Comparison of ENCODE assay signal across 8 mouse cellular contexts in the genomic region with DNA sequence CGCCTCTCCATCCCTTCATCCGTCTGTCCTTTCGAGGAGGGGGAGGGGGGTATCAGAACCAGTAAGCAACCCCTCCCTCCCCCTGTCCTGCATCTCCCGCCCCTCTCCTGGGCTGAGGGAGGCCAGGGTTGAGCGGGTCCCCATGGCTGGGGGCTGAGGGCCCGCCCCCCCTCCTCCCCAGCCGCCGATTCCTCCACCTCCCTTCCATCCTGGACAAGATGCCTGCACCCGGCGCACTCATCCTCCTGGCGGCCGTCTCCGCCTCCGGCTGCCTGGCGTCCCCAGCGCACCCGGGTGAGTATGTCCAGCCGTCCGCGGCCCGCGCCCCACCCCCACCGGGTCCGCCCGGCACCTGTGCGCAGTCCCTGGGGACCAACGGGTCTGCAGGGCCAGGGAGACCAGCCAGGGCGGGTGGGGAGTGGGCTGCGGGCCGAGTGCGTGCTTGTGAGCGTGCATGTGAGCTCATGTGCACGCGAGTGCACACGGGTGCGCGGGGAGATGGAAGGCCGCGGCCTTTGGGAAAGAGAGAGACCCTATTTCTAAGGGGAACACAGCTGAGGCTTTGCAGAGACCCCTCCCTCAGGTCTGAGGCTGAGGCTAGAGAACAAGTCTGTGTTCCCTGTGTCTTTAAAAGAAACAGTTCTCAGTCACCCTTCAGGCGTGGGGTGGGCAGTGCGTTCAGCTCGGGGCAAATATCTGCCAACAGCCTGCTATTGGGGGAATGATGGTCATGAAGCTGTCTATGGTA. TPM values are rescaled to one million over a fixed set of nuclear protein-coding genes. Genes with fewer than 3 reads are reported as not detected.
A peak's percentile ranks its signal among the peaks of the same experiment; 100 is the strongest.
DNase-seq lines count a peak whose midpoint lies in the region; ATAC-seq and TF ChIP-seq lines count a peak whose summit lies in the region.

No protein-coding gene starts in this region.

- under 1% methylated on average over 41 of the region's 42 CpGs for WGBS in lung, embryonic 14.5 days
- under 1% methylated on average over 36 of the region's 42 CpGs for WGBS in hindbrain, embryonic 12.5 days
- under 1% methylated on average over 35 of the region's 42 CpGs for WGBS in midbrain, embryonic 11.5 days

- DNase-seq in CD4-positive, CD25-positive, alpha-beta regulatory T cell, adult 2 months (ENCODE audit: low read depth, low spot score): peak; percentile 34
- DNase-seq in lung, embryonic 14.5 days: no peak
- DNase-seq in lung, postnatal 4 days: no peak
- DNase-seq in midbrain, embryonic 11.5 days (ENCODE audit: low spot score, missing footprints): no peak
- DNase-seq in yolk sac, embryonic 10.5 days (ENCODE audit: low spot score): no peak
- no peak for DNase-seq in frontal cortex, postnatal 36 days (ENCODE audit: low spot score in 2 of 2)

- peaks cover 12% of the 10 kb centered on the region; the same call in 1 of the 2 replicates for H3K36me3 ChIP-seq in lung, embryonic 14.5 days (ENCODE audit: insufficient read depth)
- H3K36me3 ChIP-seq in hindbrain, embryonic 12.5 days: peaks cover 34% of the 10 kb centered on the region
- H3K36me3 ChIP-seq in midbrain, embryonic 11.5 days (ENCODE audit: control insufficient read depth, insufficient read depth, low read length): peaks cover 13% of the 10 kb centered on the region

- peak; percentile 5; the same call in 1 of the 2 replicates for TF ChIP-seq CTCF in lung, embryonic 14.5 days (IDR thresholded peaks at IDR 0.05; ENCODE audit: low read depth)

- H3K9me3 ChIP-seq in lung, embryonic 14.5 days (ENCODE audit: low read depth, low read length): no peaks in the 10 kb centered on the region
- H3K9me3 ChIP-seq in hindbrain, embryonic 12.5 days (replicated peaks): no peaks in the 10 kb centered on the region
- no peaks in the 10 kb centered on the region for H3K9me3 ChIP-seq in midbrain, embryonic 11.5 days (ENCODE audit: control insufficient read depth, low read length)

- H3K27ac ChIP-seq in lung, embryonic 14.5 days (ENCODE audit: low read depth): no peak overlapping the region
- peak overlapping the region; percentile 98 for H3K27ac ChIP-seq in hindbrain, embryonic 12.5 days
- H3K27ac ChIP-seq in midbrain, embryonic 11.5 days (ENCODE audit: low read depth, low read length): peak overlapping the region; percentile 85

- peak overlapping the region; percentile 58 for H3K4me3 ChIP-seq in lung, embryonic 14.5 days (ENCODE audit: low read depth, low read length)
- H3K4me3 ChIP-seq in hindbrain, embryonic 12.5 days: peak overlapping the region; percentile 74
- peak overlapping the region; percentile 71 for H3K4me3 ChIP-seq in midbrain, embryonic 11.5 days (ENCODE audit: low read depth, low read length)

- 0 out of 2 replicates have a peak, but pooled peaks cover 7% of the 10 kb centered on the region for H3K27me3 ChIP-seq in lung, embryonic 14.5 days (ENCODE audit: insufficient read depth, low read length)
- H3K27me3 ChIP-seq in hindbrain, embryonic 12.5 days: peaks cover 7% of the 10 kb centered on the region
- peaks cover 2% of the 10 kb centered on the region; the same call in 1 of the 2 replicates for H3K27me3 ChIP-seq in midbrain, embryonic 11.5 days (ENCODE audit: control insufficient read depth, insufficient read depth, low read length)

- ATAC-seq in CD4-positive, CD25-positive, alpha-beta regulatory T cell, adult 4 months: no peak
- peak; percentile 25 for ATAC-seq in lung, embryonic 14.5 days (ENCODE audit: insufficient read depth)
- peak; percentile 67 for ATAC-seq in hindbrain, embryonic 12.5 days (ENCODE audit: low FRiP score)
- peak; percentile 65 for ATAC-seq in midbrain, embryonic 11.5 days (ENCODE audit: low FRiP score)

- H3K4me1 ChIP-seq in lung, embryonic 14.5 days (ENCODE audit: insufficient read depth): peaks cover 11% of the 10 kb centered on the region; the same call in 1 of the 2 replicates
- peaks cover 28% of the 10 kb centered on the region for H3K4me1 ChIP-seq in hindbrain, embryonic 12.5 days
- peaks cover 21% of the 10 kb centered on the region for H3K4me1 ChIP-seq in midbrain, embryonic 11.5 days (ENCODE audit: control insufficient read depth, insufficient read depth, low read length)

- H3K9ac ChIP-seq in lung, embryonic 14.5 days: peak overlapping the region; percentile 54
- peak overlapping the region; percentile 90 for H3K9ac ChIP-seq in hindbrain, embryonic 12.5 days
- peak overlapping the region; percentile 82 for H3K9ac ChIP-seq in midbrain, embryonic 11.5 days (ENCODE audit: low read length)

- peak overlapping the region; percentile 92 for H3K4me2 ChIP-seq in lung, embryonic 14.5 days
- H3K4me2 ChIP-seq in hindbrain, embryonic 12.5 days (replicated peaks): peak overlapping the region; percentile 87
- H3K4me2 ChIP-seq in midbrain, embryonic 11.5 days: peak overlapping the region; percentile 79

RNA-seq across cellular contexts. Expression of gene Sult2b1, which starts 1.1 kb away (rescaled TPM):
- 1 to 10 TPM; 3.1 to 5.2 TPM for polyA plus RNA-seq in CD4-positive, CD25-positive, alpha-beta regulatory T cell, adult 4 months (2017; shearing (Covaris generic))
- 5.0 and 5.9 TPM in 2 replicates for polyA plus RNA-seq in lung, embryonic 14.5 days (2014; fragmentation: Nextera tagmentation; extraction: Ambion mirVana)
- polyA plus RNA-seq in hindbrain, embryonic 12.5 days (2016; fragmentation: Nextera tagmentation; extraction: Ambion mirVana): 2.4 and 3.0 TPM in 2 replicates
- polyA plus RNA-seq in midbrain, embryonic 11.5 days (2014; fragmentation: Nextera tagmentation; extraction: Ambion mirVana): 1.5 and 2.4 TPM in 2 replicates

RNA-seq across cellular contexts. Expression of gene Lmtk3, which starts 2.0 kb away (rescaled TPM):
- polyA plus RNA-seq in CD4-positive, CD25-positive, alpha-beta regulatory T cell, adult 4 months (2017; shearing (Covaris generic)): not detected
- 0.76 and 1.9 TPM in 2 replicates for polyA plus RNA-seq in lung, embryonic 14.5 days (2014; fragmentation: Nextera tagmentation; extraction: Ambion mirVana)
- 8.4 and 11.9 TPM in 2 replicates for polyA plus RNA-seq in hindbrain, embryonic 12.5 days (2016; fragmentation: Nextera tagmentation; extraction: Ambion mirVana)
- 4.6 and 4.8 TPM in 2 replicates for polyA plus RNA-seq in midbrain, embryonic 11.5 days (2014; fragmentation: Nextera tagmentation; extraction: Ambion mirVana)

RNA-seq across cellular contexts. Expression of gene Cyth2, which starts 28.8 kb away (rescaled TPM):
- polyA plus RNA-seq in CD4-positive, CD25-positive, alpha-beta regulatory T cell, adult 4 months (2017; shearing (Covaris generic)): 10 to 100 TPM; 20.8 to 21.4 TPM
- 109 and 110 TPM in 2 replicates for polyA plus RNA-seq in lung, embryonic 14.5 days (2014; fragmentation: Nextera tagmentation; extraction: Ambion mirVana)
- polyA plus RNA-seq in hindbrain, embryonic 12.5 days (2016; fragmentation: Nextera tagmentation; extraction: Ambion mirVana): 280 and 284 TPM in 2 replicates
- 224 and 225 TPM in 2 replicates for polyA plus RNA-seq in midbrain, embryonic 11.5 days (2014; fragmentation: Nextera tagmentation; extraction: Ambion mirVana)

RNA-seq across cellular contexts. Expression of gene Kcnj14, which starts 39.0 kb away (rescaled TPM):
- not detected for polyA plus RNA-seq in CD4-positive, CD25-positive, alpha-beta regulatory T cell, adult 4 months (2017; shearing (Covaris generic))
- polyA plus RNA-seq in lung, embryonic 14.5 days (2014; fragmentation: Nextera tagmentation; extraction: Ambion mirVana): 0.67 and 1.1 TPM in 2 replicates
- 0.80 and 0.96 TPM in 2 replicates for polyA plus RNA-seq in hindbrain, embryonic 12.5 days (2016; fragmentation: Nextera tagmentation; extraction: Ambion mirVana)
- 0.69 and 0.75 TPM in 2 replicates for polyA plus RNA-seq in midbrain, embryonic 11.5 days (2014; fragmentation: Nextera tagmentation; extraction: Ambion mirVana)

RNA-seq across cellular contexts. Expression of gene Grwd1, which starts 45.2 kb away (rescaled TPM):
- 10 to 100 TPM; 26.2 to 36.3 TPM for polyA plus RNA-seq in CD4-positive, CD25-positive, alpha-beta regulatory T cell, adult 4 months (2017; shearing (Covaris generic))
- 85.4 and 95.3 TPM in 2 replicates for polyA plus RNA-seq in lung, embryonic 14.5 days (2014; fragmentation: Nextera tagmentation; extraction: Ambion mirVana)
- polyA plus RNA-seq in hindbrain, embryonic 12.5 days (2016; fragmentation: Nextera tagmentation; extraction: Ambion mirVana): 43.2 and 45.8 TPM in 2 replicates
- 64.0 and 67.9 TPM in 2 replicates for polyA plus RNA-seq in midbrain, embryonic 11.5 days (2014; fragmentation: Nextera tagmentation; extraction: Ambion mirVana)
